Comparison of ENCODE assay signal across 8 mouse cellular contexts in genomic region chr5:50058421-50059286, GRCm38 (mm10). TPM values are rescaled to one million over a fixed set of nuclear protein-coding genes. Genes with fewer than 3 reads are reported as not detected.
DNase-seq lines count a peak whose midpoint lies in the region; ATAC-seq lines count a peak whose summit lies in the region.

Gene Adgra3 (minus strand): TSS chr5:50059006.

- H3K27me3 ChIP-seq in intestine, embryonic 16.5 days (replicated peaks; ENCODE audit: control insufficient read depth, insufficient read depth, low read length) = no peaks in the 10 kb centered on the region
- H3K27me3 ChIP-seq in limb, embryonic 12.5 days = no peaks in the 10 kb centered on the region
- no peaks in the 10 kb centered on the region for H3K27me3 ChIP-seq in midbrain, embryonic 13.5 days

- no peak for ATAC-seq in CD4-positive, CD25-positive, alpha-beta regulatory T cell, adult 4 months
- ATAC-seq in intestine, embryonic 16.5 days = peak; percentile 92
- ATAC-seq in limb, embryonic 12.5 days (ENCODE audit: insufficient number of reproducible peaks, insufficient read depth, low FRiP score, low TSS enrichment, low read depth) = peak; percentile 86
- peak; percentile 90 for ATAC-seq in midbrain, embryonic 13.5 days

- peak within 1 kb of the TSS; percentile 79 for H3K4me2 ChIP-seq in intestine, embryonic 16.5 days (ENCODE audit: low read depth, low read length)
- peak within 1 kb of the TSS; percentile 55 for H3K4me2 ChIP-seq in limb, embryonic 12.5 days
- H3K4me2 ChIP-seq in midbrain, embryonic 13.5 days (replicated peaks) = peak within 1 kb of the TSS; percentile 80

- H3K27ac ChIP-seq in intestine, embryonic 16.5 days (ENCODE audit: low read length) = peak within 1 kb of the TSS; percentile 86
- peak within 1 kb of the TSS; percentile 96 for H3K27ac ChIP-seq in limb, embryonic 12.5 days
- H3K27ac ChIP-seq in midbrain, embryonic 13.5 days = peak within 1 kb of the TSS; percentile 82

- H3K4me3 ChIP-seq in intestine, embryonic 16.5 days (ENCODE audit: low read length) = peak within 1 kb of the TSS; percentile 88
- peak within 1 kb of the TSS; percentile 97 for H3K4me3 ChIP-seq in limb, embryonic 12.5 days (replicated peaks)
- peak within 1 kb of the TSS; percentile 61 for H3K4me3 ChIP-seq in midbrain, embryonic 13.5 days (replicated peaks)

- under 1% methylated on average over 93 of the region's 113 CpGs for WGBS in intestine, embryonic 16.5 days
- under 1% methylated on average over 88 of the region's 113 CpGs for WGBS in limb, embryonic 12.5 days
- WGBS in midbrain, embryonic 13.5 days = 0% methylated on average over 92 of the region's 113 CpGs

- peaks cover 6% of the 10 kb centered on the region; the same call in 1 of the 2 replicates for H3K4me1 ChIP-seq in intestine, embryonic 16.5 days (ENCODE audit: control insufficient read depth, insufficient read depth, low read length)
- peaks cover 31% of the 10 kb centered on the region for H3K4me1 ChIP-seq in limb, embryonic 12.5 days (replicated peaks)
- peaks cover 40% of the 10 kb centered on the region for H3K4me1 ChIP-seq in midbrain, embryonic 13.5 days (replicated peaks)

- peak within 1 kb of the TSS; percentile 95 for H3K9ac ChIP-seq in intestine, embryonic 16.5 days (ENCODE audit: low read depth, low read length)
- peak within 1 kb of the TSS; percentile 100 for H3K9ac ChIP-seq in limb, embryonic 12.5 days (replicated peaks)
- peak within 1 kb of the TSS; percentile 98 for H3K9ac ChIP-seq in midbrain, embryonic 13.5 days (replicated peaks)

- H3K36me3 ChIP-seq in intestine, embryonic 16.5 days (ENCODE audit: control insufficient read depth, insufficient read depth, low read length) = no peaks in the 10 kb centered on the region
- no peaks in the 10 kb centered on the region for H3K36me3 ChIP-seq in limb, embryonic 12.5 days
- H3K36me3 ChIP-seq in midbrain, embryonic 13.5 days = no peaks in the 10 kb centered on the region

- peak; percentile 32 for DNase-seq in CD4-positive, CD25-positive, alpha-beta regulatory T cell, adult 2 months (ENCODE audit: low read depth, low spot score)
- peak; percentile 86 for DNase-seq in embryo, embryonic 9.5 days (ENCODE audit: extremely low spot score)
- DNase-seq in gastrocnemius, postnatal 4 days (ENCODE audit: low spot score in 2 of 2) = peak; percentile 74 to 85
- DNase-seq in spleen, postnatal 4 days (ENCODE audit: low spot score in 2 of 2) = peak; percentile 43 to 73

- no peaks in the 10 kb centered on the region for H3K9me3 ChIP-seq in intestine, embryonic 16.5 days (ENCODE audit: control insufficient read depth, low read length)
- no peaks in the 10 kb centered on the region for H3K9me3 ChIP-seq in limb, embryonic 12.5 days
- H3K9me3 ChIP-seq in midbrain, embryonic 13.5 days = no peaks in the 10 kb centered on the region

RNA-seq across cellular contexts. Expression of gene Adgra3, which starts in this region (rescaled TPM):
- polyA plus RNA-seq in CD4-positive, CD25-positive, alpha-beta regulatory T cell, adult 4 months (2017; shearing (Covaris generic)) = not detected
- 10 to 100 TPM; 47.1 to 54.2 TPM for total RNA-seq in gastrocnemius, postnatal 4 days (2021)
- 4.5 and 6.6 TPM in 2 replicates for polyA plus RNA-seq in intestine, embryonic 16.5 days (2015; fragmentation: Nextera tagmentation; extraction: Ambion mirVana)
- polyA plus RNA-seq in limb, embryonic 12.5 days (2016; fragmentation: Nextera tagmentation; extraction: Ambion mirVana) = 69.7 and 73.5 TPM in 2 replicates
- 16.5 and 21.4 TPM in 2 replicates for polyA plus RNA-seq in midbrain, embryonic 13.5 days (2015; fragmentation: Nextera tagmentation; extraction: Ambion mirVana)

Comparison
In these comparisons a context has a peak if more than half of its experiments do, and no peak if none do; other contexts are left out.
1. DNase-seq: peak in every context shown above with its lines; median percentile 86 in embryo, embryonic 9.5 days; 80 in gastrocnemius, postnatal 4 days; 58 in spleen, postnatal 4 days; 32 in CD4-positive, CD25-positive, alpha-beta regulatory T cell, adult 2 months.